Mouse (Mus musculus) MEL-GATA-1-ER (cell line): Measurements from ENCODE around the gene Sat1.
"Not testable (repeated sequence)": the region's sequence is repeated elsewhere in the genome, so short reads cannot be mapped to it uniquely, and the experiment has no call there.

Experiments
- DNase-seq: peaks from one replicate; pipeline ENCODE4 v3.0.0-alpha.2; 2012; ENCODE audit warnings: low read depth; ENCODE audit errors: extremely low read depth

Sat1 gene

DNA sequence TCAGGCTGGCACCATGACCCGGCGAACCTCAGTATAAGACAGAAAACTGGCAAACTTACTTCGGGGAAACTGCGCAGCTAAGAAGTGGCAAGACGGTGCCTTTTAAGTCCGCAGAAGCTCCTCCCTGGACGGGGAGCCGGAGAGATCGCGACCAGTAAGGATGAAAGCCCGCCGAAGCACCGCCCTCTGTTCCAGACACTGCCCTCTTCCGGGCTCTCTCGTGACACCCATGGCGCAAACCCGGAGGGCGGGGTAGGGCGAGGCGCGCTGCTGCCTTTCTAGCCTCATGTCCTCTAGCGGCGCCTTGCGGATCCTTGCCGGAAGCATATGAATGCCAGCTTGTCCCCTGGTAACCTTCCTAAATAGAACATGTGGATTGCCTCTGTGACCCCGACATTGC, at the start of gene Sat1:
Gene Sat1, minus strand, starts transcription at position 179 of the 400 bp plus-strand sequence.
- DNase-seq = peak; percentile 93

DNA sequence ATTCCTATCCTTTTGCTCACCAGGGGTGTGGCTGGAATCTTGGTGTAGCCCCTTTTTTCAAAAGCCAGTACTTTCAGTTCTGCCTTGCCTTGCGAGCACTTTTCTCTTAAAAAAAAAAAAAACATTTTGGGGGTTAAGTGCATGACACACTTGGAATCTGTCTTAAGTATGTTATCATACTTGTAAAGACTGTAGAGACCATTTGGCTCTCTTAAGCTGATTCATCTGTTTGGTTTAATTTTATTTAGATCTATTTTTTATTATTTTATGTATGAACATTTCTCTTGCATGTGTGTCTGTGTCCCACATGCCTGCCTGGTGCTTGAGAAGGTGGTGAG, 46.6 kb upstream of the Sat1 start:
- DNase-seq = peak; percentile 20

DNA sequence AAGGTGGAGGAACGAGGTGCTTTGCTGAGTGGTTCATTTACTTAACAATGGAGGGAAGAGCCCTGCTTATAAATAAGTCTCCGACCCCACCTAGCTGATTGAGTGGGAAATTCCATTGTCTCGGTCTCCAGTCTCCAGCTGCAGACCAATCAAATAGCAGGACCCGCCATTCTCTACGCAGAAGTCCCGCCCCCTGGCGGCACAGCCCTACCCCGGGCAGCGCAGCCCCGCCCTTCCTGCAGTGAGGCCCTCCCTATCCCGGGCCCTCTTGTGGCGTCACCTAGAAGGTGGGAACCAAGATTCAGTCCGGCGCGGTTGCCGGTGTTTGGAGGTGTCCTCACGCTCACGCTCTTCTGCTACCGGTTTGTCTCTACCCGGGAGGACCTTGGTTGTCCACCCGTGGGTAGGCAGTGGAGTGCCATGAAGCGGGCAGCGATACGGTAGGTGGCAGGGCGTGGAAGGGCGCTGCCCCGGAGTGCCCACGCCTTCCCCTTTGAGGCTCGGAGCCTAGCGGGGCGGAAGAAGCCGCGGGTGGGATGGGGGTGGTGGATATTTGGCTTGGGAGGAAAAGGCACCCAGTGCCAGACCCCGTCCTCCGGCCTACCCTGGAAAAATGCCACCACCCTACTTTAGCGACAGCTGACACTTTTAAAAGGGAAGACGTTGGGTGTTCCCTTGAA, 46.1 kb upstream of the Sat1 start, which contains the start of gene Acot9:
Gene Acot9, plus strand, starts transcription at position 209 of the 680 bp plus-strand sequence.
- peak; percentile 93 for DNase-seq

DNA sequence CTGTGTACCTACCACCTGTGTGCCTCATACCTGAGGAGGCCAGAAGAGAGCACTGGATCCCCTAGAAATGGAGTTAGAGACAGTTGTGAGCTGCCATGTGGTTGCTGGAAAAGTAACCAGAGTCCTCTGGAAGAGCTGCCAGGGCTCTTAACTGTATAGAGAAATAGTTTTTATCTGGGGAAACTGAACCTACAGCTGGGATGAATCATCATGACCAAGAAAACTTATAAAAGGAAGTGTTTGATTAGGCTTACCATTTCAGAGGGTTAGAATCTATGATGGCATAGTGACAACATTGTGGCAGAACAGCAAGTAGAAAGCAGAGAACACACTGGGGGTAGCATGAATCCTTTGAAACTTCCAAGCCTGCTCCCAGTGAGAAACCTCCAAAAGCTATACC, 40.6 kb upstream of the Sat1 start:
- no peak for DNase-seq

DNA sequence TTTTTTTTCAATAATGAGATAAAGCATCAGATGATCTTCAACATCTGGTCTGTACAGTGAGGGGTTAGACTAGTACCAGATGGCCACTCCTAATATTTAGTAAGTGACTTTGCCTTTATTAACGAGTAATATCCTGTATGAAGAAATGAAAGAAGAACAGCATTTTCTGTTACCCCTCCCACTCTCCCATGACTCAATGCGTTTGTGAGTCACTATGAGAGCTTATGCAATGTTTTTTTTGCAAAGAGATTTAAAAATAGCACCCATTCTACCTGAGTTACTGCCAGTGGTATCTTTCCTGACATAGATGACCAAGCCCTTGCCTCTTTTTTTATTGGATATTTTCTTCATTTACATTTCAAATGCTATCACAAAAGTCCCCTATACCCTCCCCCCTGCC, 2.0 kb upstream of the Sat1 start:
- DNase-seq = no peak

DNA sequence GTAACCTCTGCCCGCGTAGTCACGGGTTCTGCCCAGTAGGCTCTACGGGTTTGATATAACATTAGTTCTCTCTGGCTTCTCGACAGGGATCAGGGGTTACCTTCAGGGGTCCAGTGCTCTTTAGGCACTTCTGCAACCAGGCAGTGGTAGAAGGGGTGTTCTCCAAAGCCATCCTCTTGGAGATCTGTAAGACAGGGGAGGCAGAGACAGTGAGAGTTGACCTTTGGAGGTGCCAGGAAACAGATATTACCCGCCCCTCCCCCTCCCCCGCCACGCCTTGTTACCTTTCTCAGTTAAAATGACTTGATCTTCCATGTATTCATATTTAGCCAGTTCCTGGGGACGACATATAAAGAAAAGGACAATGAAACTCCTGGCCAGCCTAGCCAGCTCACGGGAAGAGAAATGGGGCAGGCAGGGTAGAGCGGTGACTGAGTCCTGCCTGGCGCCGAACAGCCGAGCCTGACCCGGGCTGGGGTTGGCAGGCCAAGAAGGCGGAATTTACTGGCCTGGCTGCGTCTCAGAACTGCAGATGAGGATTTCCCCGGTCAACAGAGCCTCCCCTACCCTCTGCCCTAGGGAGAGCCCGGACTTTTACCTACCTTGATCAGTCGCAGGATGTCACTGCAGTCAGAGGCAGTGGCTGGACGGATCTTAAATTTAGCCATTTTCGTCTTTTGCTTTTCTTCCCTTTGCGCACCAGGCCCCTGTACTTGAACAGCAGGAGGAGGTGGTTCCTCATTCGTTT, 574 bp downstream of the Sat1 start:
- peak; percentile 39 for DNase-seq

DNA sequence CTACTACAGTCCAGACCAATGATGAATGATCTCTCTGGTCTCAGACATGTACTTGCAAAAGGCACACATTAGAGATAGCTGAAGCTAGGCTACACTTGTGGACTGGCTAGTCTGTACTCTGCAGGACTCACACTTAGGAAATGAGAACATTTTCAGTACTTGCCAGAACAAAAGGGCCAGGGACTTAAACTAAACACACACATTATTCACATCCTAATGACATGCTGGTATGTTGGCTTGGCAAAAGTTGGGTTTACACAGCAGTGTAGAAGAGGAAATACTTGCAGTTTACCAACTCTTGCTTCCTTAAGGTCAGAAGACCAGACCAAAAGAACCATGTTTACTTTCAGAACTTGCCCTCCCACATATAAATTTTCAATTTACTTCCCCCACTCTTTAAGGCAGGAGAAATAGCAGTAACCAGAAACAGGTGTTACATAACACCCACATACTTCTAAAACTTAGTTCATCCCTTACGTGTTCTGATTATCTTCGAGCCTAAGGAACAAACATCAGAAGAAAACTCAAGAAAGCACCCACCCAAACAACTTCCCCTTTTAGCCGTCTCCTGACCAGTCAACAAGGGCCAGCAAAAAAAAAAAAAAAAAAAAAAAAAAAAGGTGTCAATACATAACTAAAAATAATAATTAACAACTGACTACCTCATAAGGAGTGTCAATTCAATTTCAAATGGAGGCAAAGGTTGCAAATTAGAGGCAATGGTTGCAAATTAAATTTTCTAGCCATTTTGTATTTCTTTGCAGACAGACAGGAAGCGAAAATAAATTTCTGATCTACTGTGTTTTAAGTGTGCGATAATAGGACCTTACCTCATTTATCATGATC, 1.7 kb downstream of the Sat1 start:
- peak; percentile 63 for DNase-seq

DNA sequence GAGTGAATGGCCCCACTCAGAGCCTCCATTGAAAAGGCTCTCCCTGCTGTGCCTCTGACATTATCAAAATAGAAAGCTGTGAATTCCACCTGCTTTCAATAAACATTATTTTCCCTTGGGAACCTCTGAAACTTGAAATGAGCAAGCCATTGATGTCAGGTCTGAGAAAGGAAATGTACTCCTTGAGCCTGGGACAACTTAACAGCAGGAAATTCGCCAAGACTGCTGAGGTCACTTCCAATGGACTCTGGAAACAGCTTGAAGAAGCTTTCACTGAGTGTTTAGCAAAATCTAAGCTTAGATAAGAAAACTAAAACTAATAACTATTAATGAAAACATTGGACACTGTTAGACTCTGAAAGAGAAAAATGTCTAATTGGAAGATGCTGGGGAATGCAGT, 7.6 kb downstream of the Sat1 start:
- no peak for DNase-seq

DNA sequence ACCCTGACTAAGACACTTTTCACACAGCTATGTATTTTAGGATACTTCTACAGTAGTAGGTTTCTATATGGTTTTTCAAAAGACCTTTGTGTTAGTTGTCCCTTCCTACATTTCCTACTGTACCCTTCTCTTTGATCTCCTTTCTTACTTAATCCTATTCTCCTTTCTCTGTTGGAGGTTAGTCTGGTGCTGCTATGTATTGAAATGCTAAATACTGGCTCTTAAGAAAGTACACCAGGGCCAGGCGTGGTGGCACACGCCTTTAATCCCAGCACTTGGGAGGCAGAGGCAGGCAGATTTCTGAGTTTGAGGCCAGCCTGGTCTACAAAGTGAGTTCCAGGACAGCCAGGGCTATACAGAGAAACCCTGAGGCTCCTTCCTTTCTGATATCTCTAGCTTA, 10.8 kb downstream of the Sat1 start:
- DNase-seq = not testable (repeated sequence)

DNA sequence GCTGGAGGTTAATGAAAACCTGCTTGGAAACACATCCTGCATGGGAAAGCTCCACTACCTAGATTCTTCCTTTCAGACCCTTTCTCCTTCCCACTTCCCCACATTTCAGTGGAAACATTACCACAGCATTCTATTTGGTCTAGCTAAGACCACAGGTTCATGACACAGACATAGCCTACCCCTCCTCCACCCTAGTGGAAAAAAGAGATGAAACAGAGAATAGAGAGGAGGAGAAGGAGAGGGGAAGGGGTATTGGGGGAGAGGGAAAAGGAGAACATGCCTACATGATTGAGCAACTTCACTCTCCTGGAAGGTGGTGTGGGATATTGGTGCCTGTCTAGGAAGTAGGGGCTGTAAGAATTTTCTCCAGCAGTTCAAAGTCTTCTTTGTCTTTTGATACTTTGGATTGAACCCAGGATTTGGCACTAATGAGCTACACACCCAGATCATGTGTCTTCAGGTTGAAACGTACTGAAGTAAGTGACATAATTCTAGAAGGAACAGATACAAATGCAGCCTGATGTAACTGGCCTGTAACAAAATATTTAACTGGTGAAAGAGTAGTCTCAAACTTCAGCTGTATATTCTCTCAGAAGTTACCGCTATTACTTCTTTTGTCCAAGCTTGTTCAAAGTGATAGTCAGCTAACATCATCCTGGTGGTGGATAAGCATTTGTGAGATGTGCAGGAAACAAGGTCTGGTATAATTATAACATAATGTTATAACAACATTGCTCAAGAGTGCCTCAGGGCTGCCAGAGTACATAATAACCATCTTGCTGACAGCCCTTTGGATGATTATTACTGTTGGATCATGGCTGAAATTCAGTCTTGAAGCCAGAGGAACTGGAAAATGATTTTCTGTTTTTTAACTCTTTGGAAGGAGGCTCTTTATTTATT, 13.6 kb downstream of the Sat1 start:
- no peak for DNase-seq

DNA sequence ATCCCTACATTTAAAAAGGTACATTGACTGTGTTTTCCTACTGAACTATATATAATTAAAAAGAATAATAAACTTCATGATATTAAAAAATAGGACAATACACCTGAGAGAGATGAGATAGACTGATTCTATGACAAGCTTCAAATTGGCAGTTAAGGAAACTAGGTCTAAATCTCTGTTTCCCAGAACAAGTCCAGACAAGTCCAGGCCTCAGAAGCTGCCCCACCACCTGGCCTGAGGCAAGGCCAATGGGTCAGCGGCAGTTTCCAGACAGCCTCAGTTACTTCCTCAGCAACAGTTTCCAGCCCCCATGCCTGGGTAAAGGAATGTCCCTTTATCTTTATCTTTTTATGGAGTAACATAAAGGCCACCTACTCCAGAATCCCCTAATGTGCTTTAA, 14.4 kb downstream of the Sat1 start:
- DNase-seq = no peak

DNA sequence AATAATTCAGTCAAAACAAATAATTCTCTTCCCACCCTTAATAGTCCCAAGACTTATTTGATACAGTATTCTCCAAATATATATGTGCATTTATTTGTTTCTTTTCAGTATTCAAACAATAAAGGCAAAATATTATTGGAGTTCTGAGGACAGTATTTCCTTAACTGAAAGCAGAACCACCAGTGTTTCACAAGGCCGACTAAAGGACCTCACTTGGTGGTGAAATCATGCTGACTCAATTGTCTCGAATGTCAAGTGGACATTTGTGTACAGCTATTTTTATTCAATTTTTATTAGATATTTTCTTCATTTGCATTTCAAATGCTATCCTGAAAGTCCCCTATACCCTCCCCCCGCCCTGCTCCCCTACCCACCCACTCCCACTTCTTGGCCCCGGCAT, 21.3 kb downstream of the Sat1 start:
- DNase-seq = no peak

DNA sequence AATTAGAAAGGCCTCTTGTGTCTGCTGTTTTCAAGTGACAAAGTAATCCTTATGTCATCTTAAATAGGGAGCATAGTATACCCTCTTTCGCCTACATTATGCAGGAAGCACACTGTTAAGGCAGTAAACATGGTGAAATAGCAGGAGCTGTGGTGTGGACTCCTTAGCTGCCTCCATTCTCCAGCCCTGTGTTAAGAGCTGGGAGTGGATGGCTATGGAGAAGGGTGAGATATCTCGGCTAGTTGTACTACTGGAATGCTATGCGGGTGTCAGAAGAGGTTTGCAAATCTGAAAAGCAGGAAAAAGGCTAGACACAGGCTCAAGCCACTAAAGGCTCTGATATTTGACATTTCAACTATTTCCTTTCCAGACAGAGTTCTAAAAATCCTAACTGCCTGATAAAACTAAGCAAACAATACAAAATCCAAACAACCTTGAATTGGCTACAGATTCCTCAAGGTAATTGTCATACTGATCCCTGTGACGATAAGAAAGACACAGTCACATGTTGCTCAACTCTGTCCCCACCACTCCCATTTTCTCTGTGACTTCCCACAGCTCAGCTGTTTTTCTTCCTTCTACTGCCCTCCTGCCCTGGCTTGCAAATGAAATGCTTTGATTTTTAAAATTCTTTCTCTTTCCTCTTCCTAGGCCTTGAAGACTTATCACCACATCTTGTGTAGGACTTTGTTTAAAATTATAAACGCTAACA, 22.4 kb downstream of the Sat1 start:
- no peak for DNase-seq

DNA sequence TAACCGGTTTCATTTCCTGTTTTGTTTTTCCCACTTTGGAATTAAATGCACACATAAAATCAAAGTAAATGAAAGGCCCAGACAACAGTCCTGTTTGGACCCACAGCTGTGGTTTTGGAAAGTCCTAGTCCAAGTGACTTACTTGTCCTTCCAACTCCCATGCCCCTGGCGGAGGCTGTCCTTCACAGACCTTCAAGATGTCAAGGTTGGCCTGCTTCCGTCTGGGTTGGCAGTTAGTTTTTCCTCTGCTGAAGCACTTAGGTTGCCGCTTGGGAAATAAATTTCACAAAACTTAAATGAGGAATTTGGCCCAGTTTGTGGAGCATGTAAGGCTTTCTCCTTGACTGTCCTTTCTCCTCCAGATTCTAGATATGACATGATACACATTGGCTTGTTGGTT, 24.3 kb downstream of the Sat1 start:
- no peak for DNase-seq

DNA sequence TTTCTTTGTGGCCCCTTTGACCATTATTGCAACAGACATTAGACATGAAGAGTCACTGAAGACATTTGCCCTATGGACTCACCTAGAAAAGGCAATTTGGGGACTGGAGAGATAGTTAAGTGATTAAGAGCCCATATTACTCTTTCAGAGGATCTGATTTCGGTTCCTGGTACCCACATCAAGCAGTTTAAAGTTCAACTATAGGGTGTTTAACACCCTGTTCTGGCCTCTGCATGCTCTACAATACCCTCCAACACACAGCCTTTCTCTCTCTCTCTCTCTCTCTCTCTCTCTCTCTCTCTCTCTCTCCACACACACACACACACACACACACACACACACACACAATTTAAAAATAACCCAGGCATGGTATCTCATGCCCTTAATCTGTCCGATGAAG, 38.6 kb downstream of the Sat1 start:
- DNase-seq = no peak

DNA sequence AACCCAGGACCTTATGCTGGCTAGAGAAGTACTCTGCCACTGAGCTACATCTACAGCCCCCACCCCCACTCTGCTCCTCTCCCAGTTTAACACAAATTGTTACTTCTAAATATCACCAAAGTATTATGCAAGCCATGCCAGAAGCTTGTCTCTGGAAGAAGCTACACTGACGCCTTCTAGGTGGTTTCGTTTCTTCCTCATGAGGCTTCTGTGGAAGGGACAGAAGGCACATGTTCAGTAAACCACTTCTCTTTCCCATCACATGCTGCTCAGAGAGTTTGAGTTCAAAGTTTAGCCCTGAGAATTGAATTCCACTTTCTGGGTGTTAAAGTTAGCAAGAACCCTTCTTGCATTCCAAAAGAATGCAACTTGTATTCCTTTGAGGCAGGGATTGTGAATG, 39.0 kb downstream of the Sat1 start:
- DNase-seq = no peak

DNA sequence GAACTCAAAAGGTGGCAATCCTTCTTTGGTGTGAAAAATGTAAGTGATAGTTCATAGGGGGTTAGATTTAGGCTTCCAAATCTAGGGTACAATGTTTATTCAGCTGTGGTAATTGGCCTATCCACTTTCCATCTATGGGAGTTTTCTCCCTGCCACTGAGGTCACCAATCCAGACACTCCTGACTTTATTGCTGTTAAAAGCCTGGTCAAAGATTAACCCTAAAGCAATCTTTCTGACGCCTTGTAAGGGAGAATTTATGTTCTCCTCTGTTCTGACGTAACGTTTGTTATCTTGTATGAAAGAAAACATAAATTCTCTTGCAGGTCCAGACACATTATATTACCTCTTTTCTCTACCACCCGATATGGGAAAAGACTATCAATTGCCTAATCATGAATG, 40.7 kb downstream of the Sat1 start:
- no peak for DNase-seq

DNA sequence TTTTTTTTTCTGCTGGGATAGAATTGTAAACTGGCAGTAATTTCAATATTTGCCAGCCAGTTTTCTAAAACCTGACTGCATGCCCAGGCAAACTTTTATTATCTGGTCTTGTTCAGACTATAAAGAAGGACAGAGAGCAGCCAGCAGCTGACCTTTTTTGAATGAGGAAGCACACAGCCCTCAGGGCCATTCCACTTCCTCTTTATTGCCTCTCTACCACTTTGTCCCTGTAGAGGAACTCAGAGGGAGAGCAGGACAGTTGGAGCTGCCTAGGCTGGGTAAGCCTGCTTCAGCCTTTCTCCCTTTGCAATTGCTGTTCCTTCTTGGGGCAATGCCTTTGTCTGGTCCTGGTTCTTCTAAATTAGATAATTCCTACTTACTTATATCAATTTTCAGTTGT, 43.9 kb downstream of the Sat1 start:
- DNase-seq = peak; percentile 80

DNA sequence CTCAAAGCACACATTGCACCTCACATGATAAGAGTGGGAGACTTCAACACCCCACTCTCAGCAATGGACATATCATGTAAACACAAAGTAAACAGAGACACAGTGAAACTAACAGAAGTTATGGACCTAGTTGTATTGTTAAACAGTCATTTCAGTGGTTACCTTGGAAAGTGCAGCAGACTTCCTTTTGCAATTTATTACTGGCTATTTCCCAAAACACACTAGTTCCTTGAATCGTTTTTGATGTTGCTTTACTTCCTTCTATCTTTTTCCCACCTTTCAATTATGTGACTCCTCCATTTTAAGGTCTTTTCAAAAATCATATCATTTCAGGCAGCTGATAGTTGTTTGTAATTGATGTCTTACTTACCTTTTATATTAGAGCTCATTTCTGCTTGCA, 44.5 kb downstream of the Sat1 start:
- DNase-seq = no peak

DNA sequence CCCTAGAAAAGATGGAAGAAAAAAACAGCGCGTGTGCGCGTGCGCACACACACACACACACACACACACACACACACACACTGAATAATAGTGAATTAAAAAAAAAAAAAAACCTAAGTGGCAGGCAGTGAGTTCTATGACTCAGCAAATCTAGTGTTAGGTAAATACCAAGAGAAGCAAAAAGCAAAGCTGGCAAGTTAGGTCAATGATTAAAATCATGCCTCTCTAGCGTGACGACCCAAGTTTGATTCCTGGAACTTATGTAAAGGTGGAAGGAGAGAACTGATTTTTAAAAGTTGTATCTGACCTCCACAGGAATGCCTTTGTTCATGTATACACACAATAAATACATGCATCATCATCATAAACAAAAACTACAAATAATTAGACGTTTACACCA, 46.4 kb downstream of the Sat1 start:
- no peak for DNase-seq

DNA sequence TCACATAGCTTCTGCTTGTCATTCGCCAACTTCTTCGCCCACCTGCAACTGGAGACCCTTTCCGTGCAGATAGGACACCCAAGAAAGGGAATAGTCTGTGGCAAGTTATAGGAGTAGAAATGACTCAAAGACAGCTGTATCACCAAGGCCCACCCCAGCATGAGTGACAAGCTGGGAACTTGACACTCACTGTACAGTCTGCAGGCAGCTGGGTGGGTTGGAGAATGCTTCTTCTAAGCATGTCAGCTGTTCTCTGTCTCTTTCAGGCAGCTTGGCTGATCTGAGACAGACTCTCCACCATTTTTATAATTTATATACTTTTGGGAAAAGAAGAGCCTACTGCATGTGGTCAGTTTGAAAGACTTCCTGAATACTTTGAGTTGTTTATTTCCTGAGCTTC, 48.6 kb downstream of the Sat1 start:
- no peak for DNase-seq
